Mouse (Mus musculus) megakaryocyte-erythroid progenitor cell, adult 5-6 weeks (primary cell): ENCODE measurements around the gene Cfd. TPM values are rescaled to one million over a fixed set of nuclear protein-coding genes. Genes with fewer than 3 reads are reported as not detected.

Experiments
- ATAC-seq: replicated peaks from 2 replicates; pipeline ENCODE4 v1.8.0; 2016; ENCODE audit warnings: mild to moderate bottlenecking, inconsistent platforms; ENCODE audit not compliant: severe bottlenecking, poor library complexity, low FRiP score, low TSS enrichment
- total RNA-seq, 2 experiments: library from RNA; stranded (forward) in 1 of 2; stranded (reverse) in 1 of 2; fragments of 200-1000, 215-1000 nt in 1 of 2; fragments of >200 nt in 1 of 2; fragmentation: Nextera tagmentation in 1 of 2; gene quantifications; 2 replicates each; pipeline ENCODE4 v1.2.3; 2014 to 2017

Cfd gene
- total RNA-seq (2014; fragmentation: Nextera tagmentation) (not detected in 2 replicates), total RNA-seq (2017) (not detected in 2 replicates)

DNA sequence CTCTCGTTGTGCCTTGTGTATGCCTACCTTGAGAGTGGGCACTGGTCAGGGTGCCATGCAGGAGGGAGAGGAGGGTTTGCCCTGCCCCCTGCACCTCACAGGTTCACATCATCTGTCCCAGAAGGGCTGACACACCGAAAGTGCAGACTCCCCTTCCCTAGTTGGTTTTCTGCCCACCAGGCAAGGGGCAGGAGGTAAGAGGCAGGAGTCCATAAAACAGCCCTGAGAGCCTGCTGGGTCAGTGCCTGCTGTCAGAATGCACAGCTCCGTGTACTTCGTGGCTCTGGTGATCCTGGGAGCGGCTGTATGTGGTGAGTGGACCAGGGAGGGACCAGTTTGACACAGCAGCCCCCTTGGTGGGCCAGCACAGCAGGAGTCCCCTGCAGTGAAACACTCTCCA is at the start of gene Cfd:
Gene Cfd (plus strand): TSS at position 184 of the 400 bp plus-strand sequence.
- ATAC-seq = no peak

DNA sequence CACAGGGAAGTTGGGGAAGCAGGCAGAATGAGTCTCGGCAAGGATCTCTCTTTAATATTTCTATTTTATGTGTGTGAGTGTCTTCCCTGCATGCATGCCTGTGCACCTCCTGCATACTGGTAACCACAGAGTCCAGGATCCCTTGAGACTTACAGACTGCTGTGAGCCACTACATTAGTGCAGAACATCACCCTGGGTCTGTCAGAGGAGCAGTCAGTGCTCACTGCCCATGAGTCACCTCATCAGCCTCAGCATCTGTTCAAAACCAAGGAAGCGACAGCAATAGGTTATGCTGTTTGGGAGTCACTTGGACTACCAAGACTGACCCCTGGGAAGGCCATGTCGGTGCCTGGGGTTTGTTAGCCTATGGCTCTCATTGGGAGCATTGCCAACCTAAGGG is 48.3 kb upstream of the Cfd start:
- ATAC-seq = no peak

- no peak for ATAC-seq
These were observed 47.2 kb upstream of the Cfd start for GRCm38 (mm10) chr10:79843476-79843875.

DNA sequence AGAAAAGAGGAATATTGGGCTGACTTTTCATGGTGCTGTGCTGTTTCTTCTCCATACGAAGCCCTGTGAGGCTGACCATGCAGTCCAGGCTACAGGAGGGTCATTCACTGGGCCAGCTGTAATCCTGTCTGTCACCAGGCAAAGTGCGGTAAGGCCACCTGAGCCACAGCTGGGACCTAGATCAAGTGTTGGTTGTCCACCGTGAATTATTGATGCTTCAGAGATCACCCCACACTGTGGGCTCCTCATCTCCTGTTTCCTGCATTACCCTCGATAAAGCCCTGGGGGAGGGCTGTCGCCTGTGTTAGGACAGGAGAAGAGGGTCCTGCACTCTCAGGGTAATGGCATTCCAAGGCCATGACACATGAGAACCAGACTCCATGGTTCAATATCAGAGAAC is 44.1 kb upstream of the Cfd start:
- no peak for ATAC-seq

- no peak for ATAC-seq
These were observed 40.6 kb upstream of the Cfd start for GRCm38 (mm10) chr10:79849941-79850628.

- no peak for ATAC-seq
These were observed 39.0 kb upstream of the Cfd start for GRCm38 (mm10) chr10:79851653-79852052.

DNA sequence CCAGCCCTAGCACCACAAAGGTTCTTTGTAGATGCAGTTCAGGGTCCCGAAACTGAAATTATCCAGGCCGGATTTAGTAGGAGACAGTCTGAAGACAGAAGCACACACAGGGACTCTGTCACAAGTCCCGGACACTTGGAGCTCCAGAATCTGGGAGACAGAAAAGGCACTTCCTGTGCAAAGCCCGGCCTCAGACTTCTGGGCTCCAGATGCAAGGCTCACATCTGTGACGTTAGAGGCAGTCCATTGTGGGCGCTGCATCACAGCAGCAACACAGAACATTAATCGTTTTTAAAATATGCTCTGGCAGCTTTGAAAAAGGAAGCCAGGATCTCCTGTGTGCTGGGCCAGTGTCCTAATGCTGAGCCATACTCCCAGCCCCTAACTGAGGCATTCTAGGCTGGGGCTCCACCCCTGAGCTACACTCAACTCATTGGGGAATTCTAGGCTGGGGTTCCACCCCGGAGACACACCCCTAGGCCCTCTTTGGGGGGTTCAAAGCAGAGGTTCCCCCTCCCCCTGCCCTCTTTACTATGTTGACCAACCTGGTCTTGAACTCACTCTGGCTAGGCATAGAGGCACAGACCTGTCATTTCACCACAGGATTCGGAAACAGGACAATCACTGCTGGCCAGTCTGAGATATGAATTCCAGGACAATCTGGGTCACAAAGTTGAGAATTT is 38.4 kb upstream of the Cfd start:
- no peak for ATAC-seq

- no peak for ATAC-seq
These were observed 37.8 kb upstream of the Cfd start for GRCm38 (mm10) chr10:79852827-79853226.

DNA sequence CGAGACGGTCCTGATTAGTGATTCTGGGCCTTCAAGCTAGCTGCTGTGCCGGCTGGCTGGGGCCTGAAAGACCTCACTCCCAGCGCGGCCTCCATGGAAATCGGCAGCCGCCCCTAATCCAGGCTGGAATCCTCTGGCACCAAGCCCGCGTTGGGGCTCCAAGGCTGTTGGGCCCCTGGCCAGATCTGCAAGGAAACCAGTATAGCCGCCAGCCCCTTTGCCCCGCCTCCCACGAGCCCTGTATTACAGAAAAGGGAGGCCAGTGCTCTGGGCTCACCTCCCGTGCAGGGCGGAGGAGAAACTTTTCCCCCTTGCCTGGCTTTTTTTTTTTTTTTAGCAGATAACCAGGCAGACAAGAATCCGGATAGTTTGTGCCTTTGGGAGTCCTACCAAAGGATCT is 37.3 kb upstream of the Cfd start:
- no peak for ATAC-seq

DNA sequence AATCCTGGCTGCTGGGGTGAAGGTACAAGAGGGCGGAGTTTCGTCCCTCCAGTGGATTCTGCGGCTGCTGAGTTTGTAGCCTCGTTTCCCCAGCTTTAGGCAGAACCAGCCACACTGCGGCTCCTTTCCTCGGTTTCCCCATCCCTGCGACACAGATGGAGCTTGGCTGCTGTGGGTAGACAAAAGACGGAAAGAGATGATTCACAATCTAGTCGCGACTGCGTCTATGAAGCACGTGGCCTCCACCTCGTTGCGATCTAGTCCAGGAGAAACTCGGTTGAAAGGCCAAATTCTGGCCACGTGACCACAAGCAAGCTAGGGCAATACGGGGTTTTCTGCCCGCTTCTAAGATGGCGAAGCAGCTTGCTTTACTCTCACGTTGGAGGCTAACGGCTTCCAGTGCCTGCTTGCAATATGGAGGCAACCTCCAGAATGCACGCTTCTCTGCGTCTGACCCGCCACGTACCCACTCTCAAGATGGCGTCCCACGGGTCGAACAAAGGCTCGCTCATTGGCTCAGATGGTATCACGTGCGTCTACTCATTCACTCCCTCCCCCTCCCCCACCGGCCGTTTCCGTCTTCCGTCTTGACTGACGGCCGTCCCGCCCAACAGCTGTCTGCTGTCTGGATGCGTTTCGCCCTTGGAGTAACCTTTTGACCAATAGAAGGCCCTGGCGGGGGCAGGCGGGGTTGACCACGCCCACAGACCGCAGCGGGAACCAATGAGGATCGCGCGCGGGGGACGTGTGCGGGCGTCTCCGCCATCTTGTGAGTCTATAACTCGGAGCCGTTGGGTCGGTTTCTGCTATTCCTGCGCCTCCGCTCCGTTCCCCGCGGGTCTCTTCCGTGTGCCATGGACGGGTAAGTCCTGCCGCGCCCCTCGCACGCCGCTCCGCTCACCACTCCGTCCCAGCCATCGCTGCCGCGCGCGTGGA is 36.5 kb upstream of the Cfd start, which contains the start of gene Ptbp1:
Gene Ptbp1 (plus strand): TSS at position 568 of the 936 bp plus-strand sequence.
- ATAC-seq = peak; percentile 86

DNA sequence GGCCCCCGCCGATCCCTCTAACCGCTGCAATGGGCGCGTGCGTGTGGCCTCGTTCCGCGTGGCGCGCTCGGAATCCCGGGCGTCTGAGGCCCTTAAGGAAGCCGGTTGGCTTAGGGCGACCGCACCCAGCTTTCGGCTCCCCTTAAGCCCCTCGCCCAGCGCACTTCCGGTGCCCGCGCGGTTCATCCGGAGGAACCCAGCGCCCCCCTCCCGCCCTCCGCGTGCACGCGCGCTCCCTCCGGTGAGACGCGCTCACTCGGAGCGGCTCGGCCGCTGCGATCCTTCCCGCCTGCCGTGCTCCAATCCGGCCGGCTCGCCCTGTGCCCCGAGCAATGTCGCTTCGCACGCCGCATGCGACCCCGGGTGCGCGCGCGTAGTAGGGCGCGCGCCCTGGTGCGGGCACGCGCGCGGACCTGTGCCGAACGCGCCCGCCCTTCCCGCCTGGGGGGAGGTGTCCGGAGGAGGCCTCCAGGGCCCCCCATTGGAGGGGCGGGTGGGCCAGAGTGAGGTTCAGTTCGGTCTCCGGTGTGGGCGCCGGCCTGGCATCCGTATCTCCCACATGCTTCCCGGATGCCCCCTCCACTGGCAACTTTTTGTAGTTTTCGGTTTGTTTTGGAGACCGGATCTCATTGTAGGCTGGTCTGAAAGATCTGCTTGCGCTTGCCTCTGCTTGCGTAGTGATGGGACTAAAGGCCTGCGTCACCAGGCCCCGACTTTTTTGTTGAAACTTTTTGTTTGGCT is 35.7 kb upstream of the Cfd start:
- ATAC-seq = no peak

GRCm38 (mm10) chr10:79855558-79856184 is 35.0 kb upstream of the Cfd start:
- no peak for ATAC-seq

DNA sequence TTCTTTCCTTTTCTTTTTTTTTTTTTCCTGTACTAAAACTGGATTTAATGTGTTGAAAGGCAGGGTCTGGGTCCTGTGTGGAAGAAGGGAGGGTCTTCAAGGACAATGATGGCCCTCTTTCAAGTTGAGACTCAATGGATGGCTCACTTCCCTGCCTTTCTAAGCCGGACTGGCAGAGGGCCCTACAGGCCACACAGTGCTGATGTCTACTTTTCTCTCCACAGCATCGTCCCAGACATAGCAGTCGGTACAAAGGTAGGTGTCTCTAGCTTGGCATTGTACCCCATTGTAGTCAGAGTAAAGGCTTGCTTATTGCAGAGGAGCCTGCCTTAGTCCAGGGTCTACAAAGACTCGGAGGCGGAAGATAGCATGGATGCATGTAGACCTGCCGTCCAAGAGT is 34.4 kb upstream of the Cfd start:
- ATAC-seq = no peak

DNA sequence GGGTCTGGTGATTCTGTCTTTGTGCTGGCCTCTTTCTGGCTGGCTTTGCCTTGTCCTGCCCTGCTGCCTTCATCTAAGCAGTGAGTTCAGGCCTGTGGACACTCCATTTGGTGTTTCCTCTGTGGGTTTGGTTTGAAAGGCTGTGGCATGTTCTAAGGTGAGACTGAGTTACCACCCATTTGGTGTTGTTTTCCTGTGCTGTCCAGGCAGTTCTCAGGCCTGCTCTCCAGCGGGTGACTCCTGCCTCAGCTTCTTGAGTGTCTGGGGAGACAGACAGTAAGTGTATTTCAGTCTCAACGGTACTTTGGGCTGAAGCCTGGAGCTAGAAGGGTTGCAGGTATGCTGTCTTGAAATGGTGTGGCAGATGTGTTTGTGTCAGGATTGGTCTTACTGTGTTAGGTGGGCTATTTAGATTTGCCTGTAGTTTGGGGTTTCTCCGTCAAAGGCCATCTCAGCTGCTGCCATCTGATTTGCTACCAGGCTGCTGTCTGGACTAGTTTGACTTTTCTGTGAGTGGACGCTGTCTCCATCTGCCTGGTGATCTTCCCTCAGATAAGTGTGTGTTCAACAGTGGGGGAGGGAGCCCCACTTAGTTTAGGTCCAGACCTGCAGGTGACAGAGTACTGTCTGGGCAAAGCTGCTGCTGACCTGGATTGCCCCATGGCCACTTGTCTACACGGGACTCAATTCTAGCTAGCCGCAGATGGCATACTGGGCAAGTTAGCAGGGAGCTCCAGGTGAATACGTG is 33.8 kb upstream of the Cfd start:
- ATAC-seq = no peak

GRCm38 (mm10) chr10:79857452-79857811 is 33.2 kb upstream of the Cfd start:
- ATAC-seq = no peak

DNA sequence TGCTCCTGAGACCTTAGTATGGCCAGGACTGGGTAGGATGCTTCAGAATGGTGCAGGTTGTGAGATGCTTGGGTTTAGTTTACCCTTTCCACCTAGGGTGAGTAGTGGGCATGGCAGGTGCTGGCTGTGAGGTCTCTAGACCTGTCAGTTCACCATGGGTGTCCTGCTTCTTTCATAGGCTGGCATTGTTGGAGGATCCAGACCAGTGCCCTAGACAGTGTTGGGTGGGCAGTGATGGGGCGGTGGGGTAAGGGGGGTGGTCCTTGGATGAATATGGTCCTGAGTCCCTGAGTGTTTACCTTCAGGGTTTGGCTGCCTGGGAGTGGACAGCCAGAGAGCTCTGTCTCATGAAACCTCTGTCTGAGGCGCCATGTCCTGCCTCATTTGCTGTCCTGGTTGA is 32.8 kb upstream of the Cfd start:
- no peak for ATAC-seq

DNA sequence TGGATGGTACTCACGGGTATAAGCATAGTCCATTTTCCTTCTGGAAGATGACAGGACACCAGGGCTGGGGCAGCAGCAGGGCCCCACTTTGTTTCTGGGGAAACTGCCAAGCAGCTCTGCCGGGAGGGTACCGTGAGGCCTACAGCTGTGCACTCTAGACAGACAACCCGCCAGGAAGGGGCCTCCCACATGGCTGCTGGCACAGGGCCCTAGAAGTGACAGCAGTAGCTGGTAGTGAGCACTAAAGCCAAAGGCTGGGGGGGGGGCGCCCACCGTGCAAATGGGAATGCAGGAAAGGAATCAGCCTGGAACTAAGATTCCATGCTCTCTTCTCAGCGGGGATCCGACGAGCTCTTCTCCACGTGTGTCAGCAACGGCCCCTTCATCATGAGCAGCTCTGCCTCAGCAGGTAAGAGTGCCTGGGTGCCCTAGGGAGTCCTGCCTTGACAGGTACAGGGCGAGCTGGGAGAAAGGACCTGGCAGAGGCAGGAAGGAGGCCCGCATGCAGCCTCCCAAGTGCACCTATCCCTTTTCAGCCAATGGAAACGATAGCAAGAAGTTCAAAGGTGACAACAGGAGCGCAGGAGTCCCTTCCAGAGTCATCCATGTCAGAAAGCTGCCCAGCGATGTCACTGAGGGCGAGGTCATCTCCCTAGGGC is 32.1 kb upstream of the Cfd start:
- ATAC-seq = no peak

DNA sequence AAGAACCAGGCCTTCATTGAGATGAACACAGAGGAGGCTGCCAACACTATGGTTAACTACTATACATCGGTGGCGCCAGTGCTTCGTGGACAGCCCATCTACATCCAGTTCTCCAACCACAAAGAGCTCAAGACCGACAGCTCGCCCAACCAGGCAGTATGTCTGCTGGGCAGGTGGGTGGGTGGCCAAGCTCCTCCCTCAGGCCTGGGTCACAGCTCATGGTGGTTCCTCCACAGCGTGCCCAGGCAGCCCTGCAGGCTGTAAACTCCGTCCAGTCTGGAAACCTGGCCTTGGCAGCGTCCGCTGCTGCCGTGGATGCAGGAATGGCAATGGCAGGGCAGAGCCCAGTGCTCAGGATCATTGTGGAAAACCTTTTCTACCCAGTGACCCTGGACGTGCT is 31.5 kb upstream of the Cfd start:
- no peak for ATAC-seq
